Mouse (Mus musculus) megakaryocyte, embryonic 14.5 days (primary cell): ENCODE data around the gene Kank2.

Experiments
- FLI1 ChIP-seq: IDR thresholded peaks from 2 replicates; pipeline ENCODE4 v1.6.1; 2012; ENCODE audit warnings: low read length, inconsistent platforms, mixed read lengths
- GATA1 ChIP-seq: IDR thresholded peaks from 3 replicates; pipeline ENCODE4 v1.6.1; 2012; ENCODE audit warnings: mixed read lengths, low read length, inconsistent platforms, borderline replicate concordance

GRCm38 (mm10) chr9:21724147-21724536 is 74.4 kb downstream of the Kank2 start:
- TF ChIP-seq GATA1 = no peak
- no peak for TF ChIP-seq FLI1
